Mouse (Mus musculus): ENCODE data around the gene Gm17428.

Gm17428 gene

GRCm38 (mm10) chr14:55008417-55008816 is 31.7 kb downstream of the Gm17428 start:
- no peak for DNase-seq (ENCODE audit: low spot score in 2 of 2)

GRCm38 (mm10) chr14:55011116-55011515 is 34.4 kb downstream of the Gm17428 start:
- DNase-seq (ENCODE audit: low spot score in 2 of 2), result no peak

DNA sequence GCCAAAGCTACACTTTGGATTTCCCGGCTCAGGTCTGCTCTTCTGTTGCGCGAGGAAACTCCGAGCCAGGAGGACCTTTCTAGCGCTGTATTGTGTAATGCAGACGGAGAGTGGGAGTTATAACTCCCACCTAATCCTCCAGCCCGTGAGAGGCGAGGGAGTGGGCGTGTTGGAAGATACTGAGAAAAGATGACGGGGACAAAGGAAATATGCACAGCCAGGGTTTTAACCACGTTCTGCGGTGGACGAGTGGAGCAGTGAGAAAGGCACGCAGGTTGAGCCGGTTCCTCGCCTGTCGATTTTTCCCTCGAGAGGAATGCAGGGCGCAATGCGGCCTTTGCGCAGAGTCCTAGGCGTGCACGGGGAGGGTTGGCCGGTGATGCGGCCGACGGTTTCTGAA is 37.9 kb downstream of the Gm17428 start:
- peak in 1 of 2 experiments; percentile 14 for DNase-seq (ENCODE audit: low spot score in 2 of 2)

DNA sequence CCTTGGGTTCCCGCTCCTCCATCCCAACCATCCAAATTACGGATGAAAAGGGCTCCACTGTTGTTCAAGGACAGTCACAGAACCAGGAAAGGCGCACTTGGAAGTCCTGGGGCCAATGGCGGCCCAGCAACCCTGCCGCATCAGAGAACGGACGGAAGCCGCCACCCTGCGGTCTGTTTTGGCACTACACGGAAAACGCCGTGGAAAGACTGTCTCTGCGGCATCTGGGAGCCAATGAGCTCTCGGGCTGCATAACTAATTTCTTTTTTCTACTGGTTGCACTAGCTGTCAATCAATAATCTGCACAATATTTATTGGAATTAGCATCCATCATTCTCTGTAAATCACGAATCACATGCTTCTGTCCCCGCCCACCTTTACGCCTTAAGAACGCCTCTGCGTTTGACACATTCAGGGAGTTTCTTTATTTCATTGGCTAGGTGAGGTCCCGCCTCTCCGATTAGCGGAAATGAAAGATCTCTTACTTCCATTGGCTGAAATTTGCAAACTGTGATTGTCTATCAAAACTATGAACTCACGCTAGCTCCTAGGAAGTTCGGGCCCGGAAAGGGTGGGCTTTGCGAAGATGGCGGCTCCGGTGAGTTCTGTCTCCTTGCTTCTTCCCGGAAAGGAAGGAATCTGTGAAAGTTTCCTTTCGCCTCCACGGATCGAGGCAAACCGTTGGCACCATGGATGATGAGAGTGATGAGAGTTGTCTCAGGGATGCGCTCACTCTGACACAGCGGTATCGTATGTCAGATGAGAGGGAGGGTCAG is 38.4 kb downstream of the Gm17428 start, which contains the start of gene Ngdn:
TSS of gene Ngdn (plus strand) at position 464 of the 776 bp plus-strand sequence.
- peak; percentile 94 to 96 for DNase-seq (ENCODE audit: low spot score in 2 of 2)

DNA sequence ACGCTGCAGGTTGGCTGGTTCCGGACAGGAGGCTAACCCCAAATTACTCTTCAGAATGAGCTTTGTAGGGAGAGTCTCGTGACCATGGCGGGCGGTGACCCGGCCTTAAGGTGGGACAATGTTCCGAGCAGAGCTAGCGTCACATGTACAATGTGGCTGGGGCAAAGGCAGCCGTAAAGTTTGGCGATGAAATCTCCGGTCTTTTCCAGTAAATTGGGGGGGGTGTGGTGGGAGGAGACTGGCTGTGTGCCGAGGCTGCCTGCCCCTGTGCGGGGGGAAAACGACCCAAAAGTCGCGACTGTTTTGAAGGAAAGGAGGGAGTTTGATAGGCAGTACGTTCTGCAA is 39.0 kb downstream of the Gm17428 start:
- DNase-seq (ENCODE audit: low spot score in 2 of 2), result no peak

DNA sequence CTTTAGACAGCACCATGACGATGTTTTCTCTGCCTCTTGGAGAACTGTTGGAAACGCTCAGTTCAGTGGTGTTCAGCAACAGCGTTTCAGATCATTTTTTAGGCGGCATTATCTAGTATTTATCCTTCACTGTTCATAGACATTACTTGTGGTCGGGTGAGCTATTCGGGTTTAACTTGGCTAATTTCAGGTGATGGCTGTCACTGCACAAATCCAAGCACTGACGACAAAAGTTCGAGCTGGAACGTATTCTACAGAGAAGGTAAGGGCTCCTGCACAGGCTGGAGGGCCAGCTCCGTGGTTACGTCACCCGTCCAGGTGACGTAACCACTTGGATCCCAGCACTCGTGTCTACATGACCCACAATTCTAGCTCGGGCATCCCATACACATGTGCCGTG is 40.1 kb downstream of the Gm17428 start:
- DNase-seq (ENCODE audit: low spot score in 2 of 2), result no peak

DNA sequence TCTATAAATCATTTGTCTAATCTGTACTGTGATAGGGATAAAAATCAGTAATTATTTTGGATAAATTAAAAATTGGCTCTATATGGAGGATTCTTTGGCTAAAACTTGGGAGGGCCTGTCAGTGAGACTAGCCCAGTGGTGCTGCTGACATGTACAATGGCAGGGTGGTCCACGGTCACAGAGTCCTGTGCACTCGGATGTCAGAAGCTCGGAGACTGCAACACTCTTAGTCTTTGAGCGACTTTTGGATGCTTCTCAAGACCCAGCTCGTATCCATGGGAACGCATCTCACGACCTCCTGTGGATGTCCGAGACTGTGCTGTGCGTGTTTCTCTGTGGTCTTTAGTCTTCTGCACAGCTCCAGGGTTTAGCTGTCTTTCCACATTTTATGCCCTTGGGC is 43.7 kb downstream of the Gm17428 start:
- DNase-seq (ENCODE audit: low spot score in 2 of 2), result no peak

- DNase-seq (ENCODE audit: low spot score in 2 of 2), result no peak
These were observed 46.3 kb downstream of the Gm17428 start for GRCm38 (mm10) chr14:55023011-55023410.

DNA sequence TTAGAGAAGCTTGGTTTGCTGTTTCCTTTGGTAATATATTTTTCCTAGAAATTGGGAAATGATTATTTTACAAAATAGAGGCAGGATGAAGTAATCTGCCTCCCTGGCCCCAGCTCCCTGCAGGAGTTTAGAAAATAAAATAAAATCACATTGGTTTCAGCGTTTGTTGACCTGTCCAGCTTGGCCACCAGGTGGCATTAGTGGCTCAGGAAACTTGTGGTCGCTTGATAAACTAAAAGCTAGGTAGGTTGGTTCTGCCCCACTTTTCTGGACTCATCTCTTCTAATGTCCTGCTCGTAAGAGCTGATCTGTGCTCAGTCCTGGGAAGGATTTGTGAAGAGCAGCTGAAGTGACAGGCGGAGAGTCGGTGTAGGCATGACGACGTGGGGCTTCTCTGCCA is 47.5 kb downstream of the Gm17428 start:
- DNase-seq (ENCODE audit: low spot score in 2 of 2), result peak in 1 of 2 experiments; percentile 28

DNA sequence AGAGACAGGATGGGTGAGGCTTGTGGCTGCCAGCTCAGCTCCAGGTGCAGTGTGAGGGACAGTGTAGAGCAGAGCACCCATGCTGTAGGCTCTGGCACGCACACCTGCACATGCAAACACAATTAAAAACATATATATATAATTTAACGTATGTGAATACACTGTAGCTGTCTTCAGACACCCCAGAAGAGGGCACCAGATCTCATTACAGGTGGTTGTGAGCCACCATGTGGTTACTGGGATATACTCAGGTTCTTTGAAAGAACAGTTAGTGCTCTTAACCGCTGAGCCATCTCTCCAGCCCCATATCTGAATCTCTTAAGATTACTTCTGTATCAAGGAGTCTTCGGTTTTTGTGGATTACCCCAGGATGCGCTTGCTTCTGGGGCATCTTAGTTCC is 48.8 kb downstream of the Gm17428 start:
- no peak for DNase-seq (ENCODE audit: low spot score in 2 of 2)

Data from spleen, postnatal 14 days (tissue).